Mouse (Mus musculus) lung, embryonic 14.5 days (tissue): ENCODE measurements at regions not wholly inside any gene's neighbourhood (a gene's known extent, or its start where the extent isn't known, plus 50 kb on each side); places are given as distances from the start of the nearest gene placed in this dataset.
A peak's percentile ranks its signal among the peaks of the same experiment; 100 is the strongest.

ENCODE experiments used
- ATAC-seq: fragments of 200-750 bp; cut with Nextera tagmentation; 2 replicates; pipeline ENCODE4 v1.8.0; 2017; ENCODE audit warnings: mild to moderate bottlenecking, moderate TSS enrichment, moderate library complexity; ENCODE audit not compliant: insufficient read depth
- DNase-seq: peaks from one replicate; pipeline ENCODE4 v3.0.0-alpha.2; 2015
- H3K27ac ChIP-seq: fragments of 300-500 bp; sonication (generic); 2 replicates; pipeline ENCODE4 v1.5.1; 2014; ENCODE audit warnings: low read depth, mild to moderate bottlenecking, moderate library complexity
- H3K27me3 ChIP-seq: fragments of 300-500 bp; sonication (generic); 2 replicates; pipeline ENCODE4 v1.6.1; 2014; ENCODE audit warnings: low read length, control low read depth; ENCODE audit not compliant: insufficient read depth
- H3K36me3 ChIP-seq: fragments of 300-500 bp; sonication (generic); 2 replicates; pipeline ENCODE4 v1.6.1; 2014; ENCODE audit warnings: control low read depth; ENCODE audit not compliant: insufficient read depth
- H3K4me1 ChIP-seq: fragments of 300-500 bp; sonication (generic); 2 replicates; pipeline ENCODE4 v1.6.1; 2014; ENCODE audit warnings: antibody characterized with exemption, control low read depth; ENCODE audit not compliant: insufficient read depth
- H3K4me2 ChIP-seq: fragments of 300-500 bp; sonication (generic); 2 replicates; pipeline ENCODE4 v1.6.1; 2014; ENCODE audit warnings: mild to moderate bottlenecking
- H3K4me3 ChIP-seq: fragments of 300-500 bp; sonication (generic); 2 replicates; pipeline ENCODE4 v1.5.1; 2014; ENCODE audit warnings: low read depth, low read length
- H3K9ac ChIP-seq: fragments of 300-500 bp; sonication (generic); 2 replicates; pipeline ENCODE4 v1.6.1; 2014
- H3K9me3 ChIP-seq: fragments of 300-500 bp; sonication (generic); 2 replicates; pipeline ENCODE4 v1.6.1; 2016; ENCODE audit warnings: low read depth, low read length, control low read depth
- CTCF ChIP-seq: IDR thresholded peaks from 2 replicates; pipeline ENCODE4 v1.5.1; 2016; ENCODE audit warnings: antibody characterized with exemption, low read depth
- WGBS: fragments of 180-500 bp; shearing (Covaris S2); extraction: QIAGEN DNeasy Blood & Tissue Kit; methylation state at CpG from one replicate; pipeline ENCODE4 v1.1.7; 2014; 5-methylcytosine and 5-hydroxymethylcytosine counted together

- ATAC-seq (no peak), DNase-seq (no peak)
- no peak for TF ChIP-seq CTCF
- H3K27me3 ChIP-seq: no peaks in the 10 kb centered on the region
- H3K9ac ChIP-seq: no peak overlapping the region
- no peak overlapping the region for H3K4me3 ChIP-seq
- no peak overlapping the region for H3K27ac ChIP-seq
- no peak overlapping the region for H3K4me2 ChIP-seq
- no peaks in the 10 kb centered on the region for H3K9me3 ChIP-seq
- H3K4me1 ChIP-seq: no peaks in the 10 kb centered on the region
- WGBS: 77% methylated on average over 5 of the region's 5 CpGs
- no peaks in the 10 kb centered on the region for H3K36me3 ChIP-seq
Measured at GRCm38 (mm10) chr4:66622650-66623394, 204.6 kb upstream of the Tlr4 start.

- Histone ChIP-seq H3K4me3 (no peak overlapping the region), H3K9me3 (no peaks in the 10 kb centered on the region), H3K36me3 (no peaks in the 10 kb centered on the region), H3K4me2 (no peak overlapping the region), H3K4me1 (no peaks in the 10 kb centered on the region), H3K27ac (no peak overlapping the region), H3K9ac (no peak overlapping the region), H3K27me3 (no peaks in the 10 kb centered on the region)
- 55% methylated on average over 2 of the region's 2 CpGs for WGBS
- DNase-seq (peak; percentile 41), ATAC-seq (no peak)
- TF ChIP-seq CTCF: no peak
Measured at GRCm38 (mm10) chr4:66618811-66619440, 208.5 kb upstream of the Tlr4 start.

- no peaks in the 10 kb centered on the region for H3K27me3 ChIP-seq
- no peak for TF ChIP-seq CTCF
- DNase-seq (peak; percentile 57), ATAC-seq (peak; percentile 77)
- H3K4me3 ChIP-seq: no peak overlapping the region
- no peak overlapping the region; the same call in 1 of the 2 replicates for H3K27ac ChIP-seq
- H3K9ac ChIP-seq: no peak overlapping the region
- no peaks in the 10 kb centered on the region for H3K4me1 ChIP-seq
- no peaks in the 10 kb centered on the region for H3K9me3 ChIP-seq
- H3K36me3 ChIP-seq: no peaks in the 10 kb centered on the region
- H3K4me2 ChIP-seq: no peak overlapping the region
- WGBS: 48% methylated on average over 7 of the region's 7 CpGs
Measured at GRCm38 (mm10) chr4:66617743-66618736, 209.3 kb upstream of the Tlr4 start.

GRCm38 (mm10) chr4:66617101-66617500 is 210.3 kb upstream of the Tlr4 start:
- Histone ChIP-seq H3K9ac (no peak overlapping the region), H3K36me3 (no peaks in the 10 kb centered on the region), H3K27me3 (no peaks in the 10 kb centered on the region), H3K4me1 (no peaks in the 10 kb centered on the region), H3K27ac (no peak overlapping the region), H3K4me3 (no peak overlapping the region), H3K4me2 (no peak overlapping the region), H3K9me3 (no peaks in the 10 kb centered on the region)
- peak; percentile 6 for DNase-seq
- no peak for ATAC-seq
- TF ChIP-seq CTCF: no peak
- 59% methylated on average over 4 of the region's 4 CpGs for WGBS

GRCm38 (mm10) chr4:66604849-66605248 is 200.4 kb upstream of the Astn2 start:
- Histone ChIP-seq H3K27me3 (no peaks in the 10 kb centered on the region), H3K4me3 (no peak overlapping the region), H3K4me1 (no peaks in the 10 kb centered on the region), H3K9ac (no peak overlapping the region), H3K36me3 (no peaks in the 10 kb centered on the region), H3K4me2 (no peak overlapping the region), H3K27ac (no peak overlapping the region), H3K9me3 (no peaks in the 10 kb centered on the region)
- DNase-seq (no peak), ATAC-seq (no peak)
- TF ChIP-seq CTCF: no peak

GRCm38 (mm10) chr4:66598737-66599136 is 194.3 kb upstream of the Astn2 start:
- Histone ChIP-seq H3K27ac (no peak overlapping the region), H3K36me3 (no peaks in the 10 kb centered on the region), H3K4me1 (no peaks in the 10 kb centered on the region), H3K9me3 (no peaks in the 10 kb centered on the region), H3K9ac (no peak overlapping the region), H3K27me3 (no peaks in the 10 kb centered on the region), H3K4me2 (no peak overlapping the region), H3K4me3 (no peak overlapping the region)
- ATAC-seq (no peak), DNase-seq (no peak)
- WGBS: 91% methylated on average over 1 of the region's 1 CpGs
- TF ChIP-seq CTCF: no peak

GRCm38 (mm10) chr4:66586647-66587046 is 182.2 kb upstream of the Astn2 start:
- no peaks in the 10 kb centered on the region for H3K36me3 ChIP-seq
- no peak overlapping the region for H3K4me2 ChIP-seq
- 56% methylated on average over 5 of the region's 5 CpGs for WGBS
- H3K27ac ChIP-seq: no peak overlapping the region
- no peak for TF ChIP-seq CTCF
- H3K4me1 ChIP-seq: no peaks in the 10 kb centered on the region
- ATAC-seq: no peak
- H3K4me3 ChIP-seq: no peak overlapping the region
- no peaks in the 10 kb centered on the region for H3K9me3 ChIP-seq
- H3K9ac ChIP-seq: no peak overlapping the region
- no peaks in the 10 kb centered on the region for H3K27me3 ChIP-seq
- no peak for DNase-seq
